Mouse (Mus musculus) heart, embryonic 16.5 days (tissue): ENCODE results near the gene Vgll4. TPM values are rescaled to one million over a fixed set of nuclear protein-coding genes. Genes with fewer than 3 reads are reported as not detected.

Experiments used
- ATAC-seq: fragments of 200-750 bp; cut with Nextera tagmentation; replicated peaks from 2 replicates; pipeline ENCODE4 v1.8.0; 2017; ENCODE audit warnings: moderate number of reproducible peaks; ENCODE audit not compliant: insufficient read depth, low FRiP score; ENCODE audit errors: extremely low read depth
- H3K27ac ChIP-seq: fragments of 300-500 bp; sonication (generic); 2 replicates; pipeline ENCODE4 v1.5.1; 2014; ENCODE audit warnings: mild to moderate bottlenecking, low read length, control low read depth, moderate library complexity
- H3K27me3 ChIP-seq: fragments of 300-500 bp; sonication (generic); 2 replicates; pipeline ENCODE4 v1.6.1; 2014; ENCODE audit warnings: low read length, mixed read lengths; ENCODE audit not compliant: control insufficient read depth, insufficient read depth
- H3K36me3 ChIP-seq: fragments of 300-500 bp; sonication (generic); 2 replicates; pipeline ENCODE4 v1.6.1; 2014; ENCODE audit not compliant: control insufficient read depth, insufficient read depth
- H3K4me1 ChIP-seq: fragments of 300-500 bp; sonication (generic); 2 replicates; pipeline ENCODE4 v1.6.1; 2014; ENCODE audit warnings: low read length, mixed read lengths; ENCODE audit not compliant: control insufficient read depth, insufficient read depth
- H3K4me2 ChIP-seq: fragments of 300-500 bp; sonication (generic); 2 replicates; pipeline ENCODE4 v1.6.1; 2014; ENCODE audit warnings: low read depth, mild to moderate bottlenecking, control low read depth, low read length
- H3K4me3 ChIP-seq: fragments of 300-500 bp; sonication (generic); 2 replicates; pipeline ENCODE4 v1.5.1; 2014; ENCODE audit warnings: mild to moderate bottlenecking, control low read depth, low read length
- H3K9ac ChIP-seq: fragments of 300-500 bp; sonication (generic); 2 replicates; pipeline ENCODE4 v1.6.1; 2014; ENCODE audit warnings: low read length, control low read depth
- H3K9me3 ChIP-seq: fragments of 300-500 bp; sonication (generic); replicated peaks from 2 replicates; pipeline ENCODE4 v1.6.1; 2016; ENCODE audit warnings: low read length; ENCODE audit not compliant: control insufficient read depth
- WGBS: fragments of 180-500 bp; shearing (Covaris S2); extraction: QIAGEN DNeasy Blood & Tissue Kit; methylation state at CpG from one replicate; pipeline ENCODE4 v1.1.7; 2014; 5-methylcytosine and 5-hydroxymethylcytosine counted together
- polyA plus RNA-seq: library from polyadenylated mRNA; unstranded; fragments of >200 nt; fragmentation: Nextera tagmentation; extraction: Ambion mirVana; gene quantifications from 2 replicates; pipeline ENCODE4 v1.2.1, GENCODE M21; 2015

The Vgll4 gene
- polyA plus RNA-seq, 1 experiment from 2014 or later = 65.3 TPM

GRCm38 (mm10) chr6:114987966-114988618, 18.3 kb upstream of the Vgll4 start:
- Histone ChIP-seq H3K27ac (no peak overlapping the region), H3K27me3 (no peaks in the 10 kb centered on the region), H3K36me3 (no peaks in the 10 kb centered on the region), H3K4me1 (no peaks in the 10 kb centered on the region), H3K9ac (no peak overlapping the region), H3K4me2 (no peak overlapping the region), H3K4me3 (no peak overlapping the region), H3K9me3 (no peaks in the 10 kb centered on the region)
- no peak for ATAC-seq
- WGBS = 79% methylated on average over 7 of the region's 7 CpGs

- Histone ChIP-seq H3K4me3 (no peak overlapping the region), H3K36me3 (no peaks in the 10 kb centered on the region), H3K4me1 (no peaks in the 10 kb centered on the region), H3K4me2 (no peak overlapping the region), H3K9me3 (no peaks in the 10 kb centered on the region), H3K9ac (no peak overlapping the region), H3K27me3 (no peaks in the 10 kb centered on the region), H3K27ac (no peak overlapping the region)
- 62% methylated on average over 7 of the region's 7 CpGs for WGBS
- ATAC-seq = no peak
Measured at GRCm38 (mm10) chr6:114982671-114983070, 12.9 kb upstream of the Vgll4 start.

GRCm38 (mm10) chr6:114979715-114980114, 9.9 kb upstream of the Vgll4 start:
- H3K9ac ChIP-seq = no peak overlapping the region
- H3K9me3 ChIP-seq = no peaks in the 10 kb centered on the region
- H3K27ac ChIP-seq = no peak overlapping the region
- H3K27me3 ChIP-seq = no peaks in the 10 kb centered on the region
- WGBS = 42% methylated on average over 1 of the region's 1 CpGs
- no peak overlapping the region for H3K4me3 ChIP-seq
- H3K36me3 ChIP-seq = no peaks in the 10 kb centered on the region
- H3K4me1 ChIP-seq = no peaks in the 10 kb centered on the region
- no peak for ATAC-seq
- H3K4me2 ChIP-seq = no peak overlapping the region

- no peaks in the 10 kb centered on the region for H3K36me3 ChIP-seq
- no peak overlapping the region for H3K9ac ChIP-seq
- no peaks in the 10 kb centered on the region for H3K9me3 ChIP-seq
- no peak overlapping the region for H3K4me2 ChIP-seq
- no peaks in the 10 kb centered on the region for H3K4me1 ChIP-seq
- H3K27ac ChIP-seq = no peak overlapping the region
- ATAC-seq = no peak
- WGBS = 78% methylated on average over 7 of the region's 7 CpGs
- no peak overlapping the region for H3K4me3 ChIP-seq
- H3K27me3 ChIP-seq = no peaks in the 10 kb centered on the region
Measured at GRCm38 (mm10) chr6:114976915-114977419, 7.2 kb upstream of the Vgll4 start.

GRCm38 (mm10) chr6:114974331-114974730, 4.5 kb upstream of the Vgll4 start:
- H3K27ac ChIP-seq = no peak overlapping the region
- H3K4me2 ChIP-seq = no peak overlapping the region
- peaks cover 3% of the 10 kb centered on the region; the same call in 1 of the 2 replicates for H3K9me3 ChIP-seq
- H3K36me3 ChIP-seq = no peaks in the 10 kb centered on the region
- no peak for ATAC-seq
- no peak overlapping the region for H3K9ac ChIP-seq
- no peak overlapping the region for H3K4me3 ChIP-seq
- no peaks in the 10 kb centered on the region for H3K27me3 ChIP-seq
- H3K4me1 ChIP-seq = 0 out of 2 replicates have a peak, but pooled peaks cover 4% of the 10 kb centered on the region
- 89% methylated on average over 1 of the region's 1 CpGs for WGBS

- Histone ChIP-seq H3K9me3 (peaks cover 3% of the 10 kb centered on the region; the same call in 1 of the 2 replicates), H3K9ac (no peak overlapping the region), H3K4me3 (no peak overlapping the region), H3K36me3 (no peaks in the 10 kb centered on the region), H3K4me2 (no peak overlapping the region), H3K4me1 (peaks cover 9% of the 10 kb centered on the region), H3K27ac (no peak overlapping the region), H3K27me3 (no peaks in the 10 kb centered on the region)
- WGBS = 64% methylated on average over 1 of the region's 1 CpGs
- ATAC-seq = no peak
Measured at GRCm38 (mm10) chr6:114972988-114973387, 3.2 kb upstream of the Vgll4 start.

- no peaks in the 10 kb centered on the region for H3K36me3 ChIP-seq
- peaks cover 5% of the 10 kb centered on the region for H3K27me3 ChIP-seq
- 68% methylated on average over 5 of the region's 5 CpGs for WGBS
- no peak for ATAC-seq
- no peak overlapping the region for H3K4me2 ChIP-seq
- peaks cover 10% of the 10 kb centered on the region for H3K4me1 ChIP-seq
- H3K27ac ChIP-seq = no peak overlapping the region
- peaks cover 3% of the 10 kb centered on the region; the same call in 1 of the 2 replicates for H3K9me3 ChIP-seq
- no peak overlapping the region for H3K9ac ChIP-seq
- no peak overlapping the region for H3K4me3 ChIP-seq
Measured at GRCm38 (mm10) chr6:114970895-114971294, 1.1 kb upstream of the Vgll4 start.

- H3K4me2 ChIP-seq = no peak overlapping the region
- no peak overlapping the region for H3K4me3 ChIP-seq
- H3K27me3 ChIP-seq = peaks cover 5% of the 10 kb centered on the region
- H3K9ac ChIP-seq = no peak overlapping the region
- peaks cover 10% of the 10 kb centered on the region for H3K4me1 ChIP-seq
- H3K9me3 ChIP-seq = peaks cover 3% of the 10 kb centered on the region; the same call in 1 of the 2 replicates
- no peaks in the 10 kb centered on the region for H3K36me3 ChIP-seq
- no peak overlapping the region for H3K27ac ChIP-seq
- ATAC-seq = no peak
- 30% methylated on average over 6 of the region's 6 CpGs for WGBS
Measured at GRCm38 (mm10) chr6:114970386-114970785, 592 bp upstream of the Vgll4 start.

GRCm38 (mm10) chr6:114968361-114969212, 1.2 kb downstream of the Vgll4 start:
- Histone ChIP-seq H3K4me1 (peaks cover 10% of the 10 kb centered on the region), H3K9me3 (peaks cover 3% of the 10 kb centered on the region; the same call in 1 of the 2 replicates), H3K9ac (peak overlapping the region; percentile 82), H3K4me3 (peak overlapping the region; percentile 83), H3K4me2 (peak overlapping the region; percentile 100), H3K27ac (peak overlapping the region; percentile 75), H3K36me3 (no peaks in the 10 kb centered on the region), H3K27me3 (peaks cover 10% of the 10 kb centered on the region)
- WGBS = under 1% methylated on average over 80 of the region's 82 CpGs
- peak; percentile 88 for ATAC-seq
